Mouse (Mus musculus): ENCODE data around the gene Gpr25. TPM values are rescaled to one million over a fixed set of nuclear protein-coding genes. Genes with fewer than 3 reads are reported as not detected.
A peak's percentile ranks its signal among the peaks of the same experiment; 100 is the strongest.

Gene Gpr25
- total RNA-seq, 2 experiments from 2014 or later: 7.4 to 9.0 TPM

DNA sequence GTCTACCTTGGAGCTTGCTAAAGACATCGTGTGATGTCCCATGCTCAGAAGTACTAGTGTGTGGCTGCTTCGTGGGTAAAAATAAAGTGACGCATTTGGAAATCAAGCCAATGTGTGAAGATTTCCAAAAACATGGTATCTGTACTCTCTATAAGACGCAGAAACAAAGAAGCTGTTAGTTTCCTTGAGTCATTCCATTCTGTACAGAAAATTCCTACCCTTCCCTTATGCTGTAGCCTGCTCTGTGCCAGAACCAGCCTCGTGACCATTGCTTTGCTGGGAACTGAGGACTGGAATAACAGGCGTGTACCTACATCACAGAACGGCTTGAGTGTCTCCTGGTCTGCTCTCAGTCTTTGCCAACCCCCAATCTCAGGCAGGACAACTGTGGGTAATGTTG lies 18.9 kb downstream of the Gpr25 start:
- intact Hi-C loops (cut with DNase I): loop anchor here (10.0 kb wide), 1 partner anchor 197 kb away; no protein-coding TSS in a partner anchor
- DNase-seq (ENCODE audit: extremely low spot score in 1 of 2, low spot score in 2 of 2): no peak

DNA sequence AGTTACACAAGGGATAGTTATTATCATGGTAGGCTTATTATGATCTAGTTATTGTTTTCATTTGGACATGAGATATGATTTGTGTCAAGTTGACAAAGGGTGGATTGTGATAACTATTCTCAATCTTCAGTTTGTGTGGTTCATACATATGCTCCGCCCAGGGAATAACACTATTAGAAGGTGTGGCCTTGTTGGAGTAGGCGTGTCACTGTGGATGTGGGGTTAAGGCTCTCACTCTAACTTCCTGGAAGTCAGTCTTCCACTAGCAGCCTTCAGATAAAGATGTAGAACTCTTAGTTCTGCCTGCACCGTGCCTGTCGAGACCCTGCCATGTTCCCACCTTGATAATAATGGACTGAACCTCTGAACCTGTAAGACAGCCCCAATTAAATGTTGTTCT lies 22.2 kb downstream of the Gpr25 start:
- DNase-seq (ENCODE audit: extremely low spot score in 1 of 2, low spot score in 2 of 2): no peak
- intact Hi-C loops (cut with DNase I): no loop called here

DNA sequence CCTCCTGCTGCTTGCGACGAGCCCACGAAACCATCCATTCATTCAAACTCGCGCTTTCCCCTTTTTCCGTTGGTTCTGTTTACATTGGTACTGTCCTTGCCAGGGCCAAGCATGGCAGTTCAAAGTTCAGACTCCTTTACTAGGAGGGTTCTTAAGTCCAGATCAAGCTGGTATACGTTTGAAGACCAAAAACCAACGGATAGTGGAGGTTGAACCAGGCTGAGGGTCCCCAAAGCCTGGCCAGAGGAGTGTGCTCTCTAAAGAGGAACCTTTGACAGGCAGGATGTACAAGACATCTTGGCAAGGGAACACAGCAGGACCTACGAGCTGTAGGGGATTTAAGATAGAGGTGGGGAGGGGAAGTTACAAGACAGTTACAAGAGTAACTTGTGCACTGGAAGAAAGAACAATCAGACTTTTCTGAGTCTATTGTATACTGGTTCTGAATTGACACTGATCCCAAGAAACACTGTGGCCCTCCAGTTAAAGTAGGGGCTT lies 26.0 kb downstream of the Gpr25 start:
- intact Hi-C loops (cut with DNase I): no loop called here
- DNase-seq (ENCODE audit: extremely low spot score in 1 of 2, low spot score in 2 of 2): no peak

DNA sequence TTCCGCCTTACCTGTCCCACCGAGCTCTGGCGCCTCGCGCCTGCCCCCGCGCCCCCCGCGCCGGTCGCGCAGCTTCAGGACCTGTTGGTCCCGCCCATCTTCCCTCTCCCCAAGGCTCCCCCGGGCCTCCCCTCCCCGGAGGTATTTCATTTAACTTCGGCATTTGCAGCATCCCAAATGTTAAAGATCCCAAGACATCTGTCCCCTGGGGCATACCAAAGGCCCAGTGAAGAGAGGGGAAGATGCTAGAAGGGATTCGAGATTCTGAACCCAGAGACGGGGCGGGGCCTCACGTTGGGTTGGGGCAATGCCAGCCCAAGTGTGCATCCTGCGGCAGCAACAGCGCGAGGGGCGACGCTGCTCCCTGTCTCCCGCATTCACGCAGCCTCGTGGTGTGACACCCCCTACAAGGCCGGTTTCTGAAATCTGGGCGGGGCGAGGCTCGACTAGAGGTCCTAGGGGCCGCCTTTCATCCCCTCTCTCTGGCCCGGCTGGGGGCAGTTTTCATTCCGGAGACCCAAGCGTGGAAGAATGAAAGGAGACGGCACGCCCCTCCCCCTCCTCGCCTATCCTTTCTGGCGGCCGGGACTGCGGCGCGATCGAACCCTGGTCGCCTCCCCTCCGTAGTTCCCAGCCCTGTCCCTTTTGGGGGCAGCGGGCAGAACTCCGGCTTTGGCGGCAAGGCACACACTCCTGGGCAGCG lies 26.6 kb downstream of the Gpr25 start, which contains the start of gene Inava:
Inava (minus strand) TSS at position 373 of the 703 bp plus-strand sequence.
- intact Hi-C loops (cut with DNase I): no loop called here
- DNase-seq (ENCODE audit: extremely low spot score in 1 of 2, low spot score in 2 of 2): peak in 1 of 2 experiments; percentile 72

DNA sequence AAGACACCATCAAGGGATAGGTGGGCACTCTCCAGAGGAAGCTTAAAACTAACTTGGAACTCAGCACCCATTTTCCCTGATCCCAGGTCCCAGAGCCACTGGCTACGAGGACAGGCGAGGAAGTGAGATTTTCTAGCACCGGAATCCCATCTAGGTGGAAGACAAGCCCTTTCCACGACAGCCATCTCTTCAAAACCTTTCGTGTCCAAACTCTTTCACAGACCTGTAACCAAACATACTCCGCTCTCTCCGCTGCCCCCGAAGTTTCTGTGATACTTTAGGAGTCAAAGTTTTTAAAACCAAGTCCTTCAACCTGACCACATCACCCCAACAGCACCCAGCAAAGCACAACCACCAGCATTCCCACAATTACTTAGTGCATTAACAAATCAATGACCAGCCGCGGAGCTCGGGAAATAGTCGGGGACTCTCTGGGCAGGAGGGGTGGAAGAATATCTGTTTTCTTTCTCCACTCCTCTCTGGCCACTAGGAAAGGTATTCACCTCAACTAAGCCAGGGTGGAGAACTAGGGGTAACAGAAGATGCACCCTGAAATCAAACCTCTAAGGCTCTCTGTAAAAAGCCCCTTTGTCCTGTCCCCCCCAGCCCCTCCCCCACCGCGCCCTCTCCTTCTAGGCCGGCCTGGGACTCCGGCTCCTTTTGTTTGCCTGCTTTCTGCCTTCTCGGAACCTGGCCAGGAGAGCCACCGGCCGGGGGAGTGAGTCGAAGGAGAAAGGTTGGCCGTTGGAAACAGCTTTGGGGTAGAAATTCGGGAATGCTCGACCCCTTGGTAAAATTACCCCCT lies 27.5 kb downstream of the Gpr25 start:
- intact Hi-C loops (cut with DNase I): no loop called here
- DNase-seq (ENCODE audit: extremely low spot score in 1 of 2, low spot score in 2 of 2): no peak

DNA sequence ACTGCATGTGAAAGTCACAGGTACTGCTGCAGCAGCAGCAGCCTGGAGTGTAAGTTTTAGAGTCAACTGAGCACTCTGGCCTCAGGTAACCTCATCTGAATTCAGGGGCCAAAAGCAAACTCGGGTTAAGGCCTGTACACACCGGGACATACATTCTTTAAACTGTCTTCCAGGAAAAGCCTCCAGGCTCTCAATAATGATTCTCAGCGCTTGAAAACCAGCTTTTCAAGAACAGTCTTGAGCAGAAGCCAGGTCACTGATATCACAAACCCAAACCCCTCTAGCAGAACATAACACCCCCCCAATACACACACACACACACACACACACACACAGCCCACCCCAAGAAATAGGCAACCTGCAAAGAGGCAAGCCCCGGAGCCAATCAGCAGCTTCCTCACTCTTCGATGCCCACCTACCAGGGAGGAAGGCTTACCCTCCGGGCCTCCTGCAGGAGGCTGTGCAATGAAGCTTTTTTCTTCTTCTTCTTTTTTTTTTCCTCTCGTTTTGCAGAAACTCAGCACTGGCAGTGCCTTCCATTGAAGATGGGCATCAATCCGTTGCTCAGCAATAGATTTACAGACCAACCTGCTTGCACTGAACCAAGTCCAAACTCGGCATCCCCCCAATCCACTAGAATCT lies 28.3 kb downstream of the Gpr25 start:
- intact Hi-C loops (cut with DNase I): no loop called here
- no peak for DNase-seq (ENCODE audit: extremely low spot score in 1 of 2, low spot score in 2 of 2)

DNA sequence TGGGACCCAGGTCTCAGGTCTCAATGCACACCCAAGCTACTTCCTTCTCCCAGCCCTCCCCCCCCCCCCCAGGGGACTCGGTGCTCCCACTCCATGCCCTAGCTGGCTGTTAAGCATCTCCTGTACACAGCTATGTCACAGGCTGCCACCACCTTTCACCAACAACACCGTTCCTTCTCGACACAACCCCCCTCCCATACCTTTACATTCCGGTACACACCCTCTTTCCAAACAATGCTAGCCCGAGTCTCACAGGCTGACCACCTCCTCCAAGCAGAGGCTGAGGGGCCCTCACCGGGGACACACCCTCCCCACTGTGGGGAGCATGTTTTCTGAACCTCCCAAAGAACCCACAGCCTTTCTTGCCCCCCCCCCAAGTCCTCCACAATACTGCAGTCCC lies 29.1 kb downstream of the Gpr25 start:
- no peak for DNase-seq (ENCODE audit: extremely low spot score in 1 of 2, low spot score in 2 of 2)
- intact Hi-C loops (cut with DNase I): no loop called here

DNA sequence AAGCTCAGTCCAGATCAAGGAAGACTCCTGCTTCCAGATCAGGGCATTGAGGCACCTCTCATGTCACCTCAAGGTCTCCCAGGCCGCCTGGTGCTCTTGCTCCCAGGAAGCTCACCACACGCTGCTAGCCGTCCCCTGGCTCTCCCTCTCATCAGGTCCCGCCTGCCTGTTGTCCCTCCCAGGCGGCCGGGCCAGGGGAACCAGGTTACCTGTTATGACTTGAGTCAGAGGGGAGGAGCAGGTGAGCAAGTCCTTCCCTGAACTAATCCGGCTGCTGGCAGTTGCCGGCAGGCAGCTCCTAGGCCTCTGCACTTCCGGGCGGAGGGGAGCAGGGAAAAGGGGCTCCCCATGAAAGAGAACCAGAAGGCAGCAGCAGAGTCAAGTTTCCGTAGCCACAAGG lies 30.5 kb downstream of the Gpr25 start:
- intact Hi-C loops (cut with DNase I): no loop called here

DNA sequence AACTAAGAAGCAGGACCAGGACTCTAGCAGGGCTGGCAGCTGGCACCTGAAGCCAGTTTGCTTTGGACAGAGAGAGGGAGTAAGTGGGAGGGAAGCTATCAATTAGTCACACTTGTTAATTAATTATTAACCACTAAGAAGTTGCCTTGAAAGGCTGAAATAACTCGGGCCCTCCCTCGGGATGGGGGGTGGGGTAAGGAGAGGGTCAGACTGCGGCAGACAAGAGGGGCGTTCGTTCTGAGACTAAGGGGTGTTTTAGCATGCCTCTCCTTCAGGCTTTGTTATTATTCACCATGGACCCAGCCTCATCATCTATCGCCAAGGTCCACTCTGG lies 31.7 kb downstream of the Gpr25 start:
- intact Hi-C loops (cut with DNase I): no loop called here

More for the DNA sequence above, 30.5 kb downstream of the Gpr25 start:
- DNase-seq (ENCODE audit: extremely low spot score in 1 of 2, low spot score in 2 of 2): no peak

DNA sequence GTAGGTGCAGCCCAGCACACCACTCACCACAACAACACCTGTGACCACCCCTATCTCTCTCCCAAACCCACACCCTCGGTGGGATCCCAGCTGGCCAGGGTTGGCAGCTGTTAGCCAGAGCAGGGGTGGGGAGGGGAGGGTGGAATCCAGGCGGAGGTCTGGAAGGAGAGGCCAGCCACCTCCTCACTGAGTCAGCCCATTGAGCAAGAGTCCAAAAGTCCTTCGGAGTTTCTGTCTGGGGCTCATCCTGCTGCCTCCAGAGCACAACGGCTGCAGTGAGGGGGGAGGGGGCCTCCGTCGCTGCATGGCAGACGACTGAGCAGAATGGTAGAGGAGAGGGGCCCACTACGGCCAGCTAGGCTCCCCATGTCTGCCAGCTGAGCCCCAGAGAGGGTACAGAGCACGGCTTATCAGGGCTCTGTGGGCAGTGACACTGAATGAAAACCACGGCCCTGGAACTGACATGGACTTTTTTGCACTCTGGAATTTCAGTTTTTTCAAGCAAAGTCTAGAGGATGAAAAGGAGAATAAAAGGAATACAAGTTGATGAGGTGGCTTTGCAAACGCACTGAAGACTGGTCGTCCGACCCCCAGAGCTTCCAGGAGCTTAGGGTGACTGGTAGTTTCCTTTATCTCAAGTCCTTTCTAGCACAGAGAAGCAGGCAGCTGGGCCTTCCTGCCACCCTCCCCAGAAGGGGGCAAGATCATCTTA lies 32.2 kb downstream of the Gpr25 start:
- DNase-seq (ENCODE audit: extremely low spot score in 1 of 2, low spot score in 2 of 2): no peak
- intact Hi-C loops (cut with DNase I): no loop called here

More for the DNA sequence above, 31.7 kb downstream of the Gpr25 start:
- DNase-seq (ENCODE audit: extremely low spot score in 1 of 2, low spot score in 2 of 2): no peak

DNA sequence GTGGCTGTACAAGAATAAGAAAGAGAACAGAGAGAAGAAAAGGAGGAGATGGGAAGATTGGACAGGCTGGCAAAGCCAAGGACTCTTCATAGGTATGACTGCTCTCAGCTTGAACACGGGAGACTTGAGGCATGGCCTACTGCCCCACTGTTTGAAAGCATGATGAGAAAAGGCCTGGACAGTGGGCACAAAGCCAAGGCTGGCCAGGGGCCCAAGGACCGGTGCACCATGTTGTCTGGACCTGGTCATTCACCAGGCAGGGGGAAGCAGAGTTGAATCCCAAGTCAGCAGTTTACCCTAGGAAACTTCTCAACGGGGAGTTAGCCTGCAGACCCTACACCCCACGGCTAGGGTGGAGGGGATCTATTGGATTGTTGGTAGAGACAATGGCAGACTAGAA lies 32.8 kb downstream of the Gpr25 start:
- no peak for DNase-seq (ENCODE audit: extremely low spot score in 1 of 2, low spot score in 2 of 2)
- intact Hi-C loops (cut with DNase I): no loop called here

DNA sequence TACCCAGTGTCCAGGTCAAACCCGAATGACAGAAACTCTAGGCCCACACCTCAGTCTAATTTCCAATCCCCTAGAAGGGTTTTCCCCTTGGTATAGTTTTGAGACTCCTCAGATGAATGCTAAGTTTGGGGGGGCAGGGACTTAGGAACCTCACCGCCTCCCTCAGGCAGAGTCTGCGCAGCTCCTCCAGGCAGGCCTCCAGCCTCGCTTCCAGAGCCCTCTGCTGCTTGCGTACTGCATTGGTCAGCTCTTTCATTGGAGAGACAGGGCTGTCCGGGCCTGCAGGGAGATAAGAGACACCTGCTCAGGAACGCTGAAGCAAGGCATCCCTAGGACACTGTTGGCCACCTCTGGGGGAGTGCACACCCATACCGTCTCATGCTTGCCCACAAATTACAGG lies 34.0 kb downstream of the Gpr25 start:
- intact Hi-C loops (cut with DNase I): no loop called here
- DNase-seq (ENCODE audit: extremely low spot score in 1 of 2, low spot score in 2 of 2): no peak

DNA sequence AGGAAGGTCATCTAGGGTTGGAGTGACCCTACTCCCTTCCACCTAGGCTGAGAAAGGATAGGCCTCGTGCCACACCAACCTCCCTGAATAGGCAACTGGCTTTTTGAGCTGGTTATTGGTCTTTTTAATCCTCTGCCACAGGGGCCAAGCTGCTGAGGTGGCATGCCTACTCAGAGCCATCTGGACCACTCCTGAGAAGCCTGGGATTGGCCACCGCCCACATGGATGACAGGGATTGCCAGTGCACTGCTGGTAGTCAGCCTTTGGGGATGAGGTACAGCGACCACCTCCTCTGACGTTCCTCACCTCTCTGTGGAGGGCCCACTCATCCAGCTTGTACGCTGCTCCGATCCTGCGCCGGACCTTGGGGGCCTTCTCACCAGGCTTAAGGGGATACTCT lies 34.8 kb downstream of the Gpr25 start:
- no peak for DNase-seq (ENCODE audit: extremely low spot score in 1 of 2, low spot score in 2 of 2)
- intact Hi-C loops (cut with DNase I): no loop called here

DNA sequence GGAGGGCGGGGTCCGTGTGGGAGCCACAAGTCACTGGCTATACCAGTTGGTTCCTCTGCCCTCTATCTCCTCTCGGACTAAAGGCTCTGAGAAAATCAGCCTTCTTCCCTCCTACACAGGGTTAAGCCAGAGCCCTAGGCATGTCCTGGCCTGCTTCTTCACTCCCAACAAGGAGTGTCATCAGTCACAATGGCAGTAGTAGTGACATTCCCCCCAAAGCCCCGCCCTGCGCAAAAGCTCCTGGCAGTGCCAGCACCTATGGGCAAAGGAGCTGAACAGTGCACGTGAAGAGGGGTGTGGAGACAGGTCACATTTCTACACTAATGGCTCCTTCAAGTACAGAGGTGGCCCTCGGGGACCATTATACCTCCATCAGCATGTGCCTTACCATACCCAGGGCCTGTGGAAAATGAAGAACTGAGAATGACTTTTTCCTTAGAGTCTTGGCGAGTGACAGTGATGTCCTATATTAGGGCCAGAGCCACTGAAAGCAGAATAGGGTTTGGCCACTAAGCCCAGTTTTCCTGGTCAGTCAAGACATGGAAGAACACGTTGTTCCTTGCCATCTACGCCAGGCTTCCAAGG lies 36.8 kb downstream of the Gpr25 start:
- intact Hi-C loops (cut with DNase I): no loop called here

DNA sequence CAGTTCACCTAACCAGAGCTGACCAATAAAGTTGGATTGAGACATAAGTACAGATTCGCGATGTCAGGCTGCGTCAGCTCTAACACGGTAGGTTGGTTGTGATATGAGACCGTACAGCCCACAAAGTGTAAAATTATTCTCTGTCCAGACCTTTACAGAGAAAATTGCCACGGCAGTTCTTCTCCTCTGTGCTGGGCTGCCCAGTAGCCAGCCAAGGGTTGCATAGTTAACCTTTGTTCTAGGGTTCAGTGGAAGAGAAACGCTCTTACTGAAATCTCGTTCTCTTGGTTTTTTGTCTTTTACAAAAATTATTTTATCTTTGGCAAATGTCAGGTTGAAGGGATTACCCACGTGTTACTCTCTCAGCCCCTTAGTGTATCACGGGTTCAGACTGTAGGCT lies 38.3 kb downstream of the Gpr25 start:
- intact Hi-C loops (cut with DNase I): no loop called here
- DNase-seq (ENCODE audit: extremely low spot score in 1 of 2, low spot score in 2 of 2): no peak

More for the DNA sequence above, 36.8 kb downstream of the Gpr25 start:
- no peak for DNase-seq (ENCODE audit: extremely low spot score in 1 of 2, low spot score in 2 of 2)

DNA sequence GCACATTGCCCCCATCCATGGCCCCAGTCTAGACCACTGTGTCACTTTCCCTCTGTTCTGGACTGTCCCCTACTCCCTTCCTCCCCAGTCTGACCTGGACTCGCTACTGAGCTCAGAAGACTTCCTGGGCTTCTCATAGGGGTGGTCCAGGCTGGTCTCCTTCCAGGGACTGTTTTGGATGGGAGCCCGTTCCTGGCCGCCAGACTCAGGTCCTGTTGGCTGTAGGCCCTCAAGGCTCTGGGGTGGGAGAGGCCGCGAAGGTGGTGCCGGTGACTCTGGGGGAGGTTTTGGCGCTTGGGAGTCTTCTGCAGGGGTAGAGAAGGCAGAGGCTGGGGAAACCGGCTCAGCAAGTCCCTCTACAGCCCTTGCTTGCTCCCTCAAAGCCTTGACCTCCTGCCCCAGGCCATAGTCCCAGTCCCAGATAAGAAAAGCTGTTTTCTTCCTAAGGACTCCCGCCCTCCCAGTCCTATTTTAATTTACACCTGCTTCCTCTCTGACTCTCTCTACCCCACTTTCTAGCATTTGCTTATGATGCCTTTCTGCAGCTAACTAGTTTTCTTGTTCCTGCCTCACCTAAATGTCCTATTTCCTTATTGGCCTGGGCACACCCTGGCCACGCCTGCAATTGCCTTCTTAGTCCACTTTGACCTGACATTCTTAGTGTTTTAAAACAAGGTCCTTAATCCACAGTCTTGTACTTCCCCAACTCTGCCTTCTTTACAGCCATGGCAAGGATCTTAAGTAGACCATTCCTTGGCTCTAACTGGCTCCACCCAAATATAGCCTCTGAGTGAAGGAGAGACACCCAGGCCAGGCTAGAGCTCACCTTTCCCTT lies 40.4 kb downstream of the Gpr25 start:
- no peak for DNase-seq (ENCODE audit: extremely low spot score in 1 of 2, low spot score in 2 of 2)
- intact Hi-C loops (cut with DNase I): no loop called here

DNA sequence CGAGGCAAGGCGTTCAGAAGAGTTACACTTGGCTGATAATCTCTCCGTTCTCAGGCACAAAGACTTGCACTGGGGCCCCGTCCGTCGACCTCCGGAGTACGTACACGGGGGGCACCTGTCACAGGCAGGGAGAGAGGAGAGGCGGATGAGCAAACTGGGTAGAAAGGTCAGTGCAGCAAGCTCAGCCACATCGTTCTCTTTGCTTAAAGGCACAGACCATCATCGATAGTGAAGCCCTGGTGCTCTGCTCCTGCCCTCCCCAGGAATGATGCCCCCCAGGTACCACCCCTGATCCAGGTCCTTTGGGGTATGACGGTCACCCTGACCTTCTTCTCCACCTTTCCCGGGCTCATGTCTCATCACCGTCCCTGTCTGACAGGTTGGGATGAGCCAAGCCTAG lies 46.4 kb downstream of the Gpr25 start:
- intact Hi-C loops (cut with DNase I): no loop called here
- DNase-seq (ENCODE audit: extremely low spot score in 1 of 2, low spot score in 2 of 2): no peak

DNA sequence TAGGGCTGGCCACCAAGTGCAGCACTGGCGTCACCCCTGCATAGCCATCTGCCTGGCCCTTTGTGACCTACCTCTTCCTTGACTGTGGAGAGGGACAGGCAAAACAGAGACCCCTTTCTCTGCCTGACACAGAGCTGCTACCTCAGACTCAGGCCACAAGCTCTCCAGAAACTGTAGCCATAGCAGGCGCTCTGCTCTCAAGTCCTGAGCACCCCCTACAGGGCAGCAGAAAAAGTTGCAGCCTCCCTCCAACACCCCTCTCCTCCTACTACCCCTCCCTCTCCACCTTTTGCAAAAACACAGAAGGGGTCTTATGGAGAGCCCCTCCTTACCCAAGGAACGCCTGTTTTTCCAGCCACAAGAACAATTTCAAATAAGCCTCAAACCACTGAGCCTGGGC lies 47.9 kb downstream of the Gpr25 start, which contains the start of gene Mroh3:
Mroh3 (minus strand) TSS at position 26 of the 400 bp plus-strand sequence.
- intact Hi-C loops (cut with DNase I): no loop called here
- DNase-seq (ENCODE audit: extremely low spot score in 1 of 2, low spot score in 2 of 2): peak in 1 of 2 experiments; percentile 58

Measured in left cerebral cortex, postnatal 10 days (tissue).